9 mouse cellular contexts compared by ENCODE assay signal in genomic region chr17:57061069-57061468, GRCm38 (mm10). TPM values are rescaled to one million over a fixed set of nuclear protein-coding genes. Genes with fewer than 3 reads are reported as not detected.
DNase-seq lines count a peak whose midpoint lies in the region; ATAC-seq and TF ChIP-seq lines count a peak whose summit lies in the region.
"Had no signal": no experiment of that assay in that cellular context is flagged by ENCODE, and none has a peak within 500 bp of the region (broad histone marks: within the 10 kb centered on the region; RNA-seq: fewer than 3 reads in every experiment).

No protein-coding gene starts in this region.

- TF ChIP-seq CTCF in heart, postnatal 0 days (IDR thresholded peaks at IDR 0.05; ENCODE audit: low read depth): no peak

- H3K9me3 ChIP-seq in heart, postnatal 0 days (replicated peaks; ENCODE audit: control insufficient read depth, low read length): no peaks in the 10 kb centered on the region
- no peaks in the 10 kb centered on the region for H3K9me3 ChIP-seq in hindbrain, embryonic 13.5 days
- no peaks in the 10 kb centered on the region for H3K9me3 ChIP-seq in liver, embryonic 16.5 days (replicated peaks; ENCODE audit: control insufficient read depth, low read length)

- DNase-seq in heart, postnatal 0 days (ENCODE audit: low spot score): no peak
- no peak for DNase-seq in heart, adult 18-20 months
- DNase-seq in adrenal gland, postnatal 25 days: peak; percentile 27
- no peak for DNase-seq in urinary bladder, adult 2 months (ENCODE audit: low spot score)
- no peak for DNase-seq in retina, postnatal 1 day
- no peak for DNase-seq in gastrocnemius, postnatal 25 days

- peaks cover 29% of the 10 kb centered on the region for H3K27me3 ChIP-seq in heart, postnatal 0 days (ENCODE audit: control insufficient read depth, insufficient read depth, low read length)
- peaks cover 46% of the 10 kb centered on the region for H3K27me3 ChIP-seq in hindbrain, embryonic 13.5 days
- H3K27me3 ChIP-seq in liver, embryonic 16.5 days (ENCODE audit: control insufficient read depth, insufficient read depth, low read depth, low read length): peaks cover 45% of the 10 kb centered on the region

- H3K27ac ChIP-seq in heart, postnatal 0 days (ENCODE audit: low read depth): no peak overlapping the region
- 0 out of 2 replicates have a peak overlapping the region, but pooled peaks have one; percentile 85 for H3K27ac ChIP-seq in hindbrain, embryonic 13.5 days
- H3K27ac ChIP-seq in liver, embryonic 16.5 days (ENCODE audit: low read length): no peak overlapping the region

- TF ChIP-seq EP300 in heart, postnatal 0 days (IDR thresholded peaks at IDR 0.05; ENCODE audit: low read depth): no peak

- no peak overlapping the region for H3K4me3 ChIP-seq in heart, postnatal 0 days (ENCODE audit: low read depth, low read length)
- H3K4me3 ChIP-seq in hindbrain, embryonic 13.5 days: peak overlapping the region; percentile 84
- H3K4me3 ChIP-seq in liver, embryonic 16.5 days (ENCODE audit: low read depth, low read length): no peak overlapping the region

- no peak overlapping the region for H3K9ac ChIP-seq in heart, postnatal 0 days (replicated peaks; ENCODE audit: low read depth, low read length)
- H3K9ac ChIP-seq in hindbrain, embryonic 13.5 days: no peak overlapping the region
- no peak overlapping the region for H3K9ac ChIP-seq in liver, embryonic 16.5 days (ENCODE audit: low read depth, low read length)

- peaks cover 18% of the 10 kb centered on the region for H3K4me1 ChIP-seq in heart, postnatal 0 days (ENCODE audit: control insufficient read depth, insufficient read depth)
- peaks cover 25% of the 10 kb centered on the region for H3K4me1 ChIP-seq in hindbrain, embryonic 13.5 days (replicated peaks)
- H3K4me1 ChIP-seq in liver, embryonic 16.5 days (ENCODE audit: control insufficient read depth, low read depth, low read length): peaks cover 19% of the 10 kb centered on the region

- ATAC-seq in heart, postnatal 0 days (ENCODE audit: insufficient read depth, low read depth): no peak
- ATAC-seq in hindbrain, embryonic 13.5 days (ENCODE audit: low FRiP score): no peak
- ATAC-seq in liver, embryonic 16.5 days (ENCODE audit: low read depth): no peak

- H3K36me3 ChIP-seq in heart, postnatal 0 days (replicated peaks; ENCODE audit: control insufficient read depth, insufficient read depth, low read length): no peaks in the 10 kb centered on the region; the same call in none of the 2 replicates
- H3K36me3 ChIP-seq in hindbrain, embryonic 13.5 days: peaks cover 9% of the 10 kb centered on the region
- no peaks in the 10 kb centered on the region for H3K36me3 ChIP-seq in liver, embryonic 16.5 days (ENCODE audit: control insufficient read depth, insufficient read depth)

- 45% methylated on average over 10 of the region's 10 CpGs for WGBS in heart, postnatal 0 days
- WGBS in hindbrain, embryonic 13.5 days: 42% methylated on average over 10 of the region's 10 CpGs
- WGBS in liver, embryonic 16.5 days (ENCODE audit: insufficient replicate concordance): 43% methylated on average over 10 of the region's 10 CpGs

- peak overlapping the region; percentile 87; the same call in 1 of the 2 replicates for H3K4me2 ChIP-seq in heart, postnatal 0 days (ENCODE audit: low read depth, low read length)
- H3K4me2 ChIP-seq in hindbrain, embryonic 13.5 days: peak overlapping the region; percentile 66
- peak overlapping the region; percentile 90 for H3K4me2 ChIP-seq in liver, embryonic 16.5 days (ENCODE audit: low read depth, low read length)

RNA-seq across cellular contexts. Expression of gene Slc25a23, which starts 1.4 kb away (rescaled TPM):
- total RNA-seq in heart, postnatal 0 days (2014; rRNA removed; ENCODE audit: low replicate concordance): 43.9 and 47.5 TPM in 2 replicates
- polyA plus RNA-seq in heart, postnatal 0 days (2015; fragmentation: Nextera tagmentation; extraction: Ambion mirVana): 12.3 and 13.3 TPM in 2 replicates
- total RNA-seq in heart, adult 18-20 months (2021): 10 to 100 TPM; 58.9 to 62.5 TPM
- total RNA-seq in adrenal gland, postnatal 25 days (2021): 89.2 and 96.3 TPM in 2 replicates
- 26.5 and 27.6 TPM in 2 replicates for polyA plus RNA-seq in hindbrain, embryonic 13.5 days (2015; fragmentation: Nextera tagmentation; extraction: Ambion mirVana)
- 4.4 and 7.0 TPM in 2 replicates for polyA plus RNA-seq in liver, embryonic 16.5 days (2015; fragmentation: Nextera tagmentation; extraction: Ambion mirVana)
- 34.2 and 71.3 TPM in 2 replicates for polyA plus RNA-seq in urinary bladder, adult 2 months (2012; rRNA removed)
- 10 to 100 TPM; 35.8 to 48.9 TPM for total RNA-seq in gastrocnemius, postnatal 25 days (2021)

RNA-seq across cellular contexts. Expression of gene Crb3, which starts 2.2 kb away (rescaled TPM):
- total RNA-seq in heart, postnatal 0 days (2014; rRNA removed; ENCODE audit: low replicate concordance): 1.7 TPM in 1 of 2 replicates, not detected in the other
- polyA plus RNA-seq in heart, postnatal 0 days (2015; fragmentation: Nextera tagmentation; extraction: Ambion mirVana): 0.66 and 0.77 TPM in 2 replicates
- total RNA-seq in heart, adult 18-20 months (2021): under 1 TPM in 1 of 2 experiments, not detected in 1; 0.95 TPM
- 1.4 TPM in 1 of 2 replicates, not detected in the other for total RNA-seq in adrenal gland, postnatal 25 days (2021)
- polyA plus RNA-seq in hindbrain, embryonic 13.5 days (2015; fragmentation: Nextera tagmentation; extraction: Ambion mirVana): 2.9 TPM in 2 replicates
- 12.1 and 13.1 TPM in 2 replicates for polyA plus RNA-seq in liver, embryonic 16.5 days (2015; fragmentation: Nextera tagmentation; extraction: Ambion mirVana)
- polyA plus RNA-seq in urinary bladder, adult 2 months (2012; rRNA removed): 22.8 and 32.2 TPM in 2 replicates
- total RNA-seq in gastrocnemius, postnatal 25 days (2021): under 1 TPM; 0.77 to 0.99 TPM

RNA-seq across cellular contexts. Expression of gene Dennd1c, which starts 17.2 kb away (rescaled TPM):
- total RNA-seq in heart, postnatal 0 days (2014; rRNA removed; ENCODE audit: low replicate concordance): 0.43 and 2.1 TPM in 2 replicates
- polyA plus RNA-seq in heart, postnatal 0 days (2015; fragmentation: Nextera tagmentation; extraction: Ambion mirVana): 0.70 and 0.96 TPM in 2 replicates
- 1 to 10 TPM in 1 of 2 experiments, under 1 TPM in 1; 0.60 to 3.0 TPM for total RNA-seq in heart, adult 18-20 months (2021)
- total RNA-seq in adrenal gland, postnatal 25 days (2021): 1.6 TPM in 1 of 2 replicates, not detected in the other
- polyA plus RNA-seq in hindbrain, embryonic 13.5 days (2015; fragmentation: Nextera tagmentation; extraction: Ambion mirVana): 4.0 and 4.3 TPM in 2 replicates
- 4.0 and 4.3 TPM in 2 replicates for polyA plus RNA-seq in liver, embryonic 16.5 days (2015; fragmentation: Nextera tagmentation; extraction: Ambion mirVana)
- 5.1 and 6.1 TPM in 2 replicates for polyA plus RNA-seq in urinary bladder, adult 2 months (2012; rRNA removed)
- total RNA-seq in gastrocnemius, postnatal 25 days (2021): 1 to 10 TPM in 1 of 2 experiments, under 1 TPM in 1; 0.31 to 1.2 TPM

RNA-seq across cellular contexts. Expression of gene Slc25a41, which starts 19.6 kb away (rescaled TPM):
- total RNA-seq in heart, postnatal 0 days (2014; rRNA removed; ENCODE audit: low replicate concordance): not detected in 2 replicates
- polyA plus RNA-seq in heart, postnatal 0 days (2015; fragmentation: Nextera tagmentation; extraction: Ambion mirVana): not detected in 2 replicates
- total RNA-seq in heart, adult 18-20 months (2021): not detected
- total RNA-seq in adrenal gland, postnatal 25 days (2021): not detected in 2 replicates
- not detected in 2 replicates for polyA plus RNA-seq in hindbrain, embryonic 13.5 days (2015; fragmentation: Nextera tagmentation; extraction: Ambion mirVana)
- polyA plus RNA-seq in liver, embryonic 16.5 days (2015; fragmentation: Nextera tagmentation; extraction: Ambion mirVana): not detected in 2 replicates
- polyA plus RNA-seq in urinary bladder, adult 2 months (2012; rRNA removed): not detected in 2 replicates
- not detected for total RNA-seq in gastrocnemius, postnatal 25 days (2021)
- total RNA-seq: liver, adult 2 months had no signal
- polyA plus RNA-seq: liver, adult 2 months had no signal

RNA-seq across cellular contexts. Expression of gene Tubb4a, which starts 26.5 kb away (rescaled TPM):
- 1.3 TPM in 1 of 2 replicates, not detected in the other for total RNA-seq in heart, postnatal 0 days (2014; rRNA removed; ENCODE audit: low replicate concordance)
- polyA plus RNA-seq in heart, postnatal 0 days (2015; fragmentation: Nextera tagmentation; extraction: Ambion mirVana): 2.8 and 3.3 TPM in 2 replicates
- 1 to 10 TPM; 1.2 to 1.6 TPM for total RNA-seq in heart, adult 18-20 months (2021)
- 4.0 and 5.0 TPM in 2 replicates for total RNA-seq in adrenal gland, postnatal 25 days (2021)
- polyA plus RNA-seq in hindbrain, embryonic 13.5 days (2015; fragmentation: Nextera tagmentation; extraction: Ambion mirVana): 314 and 346 TPM in 2 replicates
- 0.36 and 0.60 TPM in 2 replicates for polyA plus RNA-seq in liver, embryonic 16.5 days (2015; fragmentation: Nextera tagmentation; extraction: Ambion mirVana)
- 3.8 and 5.9 TPM in 2 replicates for polyA plus RNA-seq in urinary bladder, adult 2 months (2012; rRNA removed)
- total RNA-seq in gastrocnemius, postnatal 25 days (2021): 1 to 10 TPM; 1.1 to 1.3 TPM
